9 mouse cellular contexts compared by ENCODE assay signal in the genomic region with DNA sequence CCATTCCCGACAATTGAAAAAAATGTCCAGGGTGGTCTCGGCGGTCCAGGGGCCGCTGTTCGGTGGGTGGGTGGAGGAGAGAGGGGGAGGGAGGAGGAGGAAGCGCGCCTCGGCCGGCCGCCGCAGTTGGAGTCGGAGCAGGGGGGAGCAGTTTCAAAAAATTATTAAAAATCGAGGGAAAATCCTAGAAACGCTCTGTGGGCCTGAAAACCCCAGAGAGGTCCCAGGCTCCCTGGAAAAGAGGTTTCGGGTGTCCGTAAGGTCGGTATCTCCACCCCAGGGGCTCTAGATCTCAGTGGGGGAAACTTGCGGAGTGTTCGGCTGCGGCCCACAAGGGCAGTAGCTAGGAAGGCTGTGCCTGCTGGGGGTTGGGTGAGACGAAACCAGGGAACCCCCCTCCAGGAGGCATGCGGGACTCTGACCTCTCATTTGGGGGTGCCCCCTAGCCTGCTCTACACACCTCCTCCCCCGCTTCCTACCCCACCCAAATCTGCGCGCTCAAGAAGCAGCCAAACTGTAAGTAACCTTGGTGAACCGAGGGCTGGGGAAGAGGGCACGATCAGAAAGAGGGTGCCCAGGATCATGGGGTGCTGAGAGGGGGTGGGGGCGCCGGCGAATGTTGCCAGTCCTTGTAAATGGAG. TPM values are rescaled to one million over a fixed set of nuclear protein-coding genes. Genes with fewer than 3 reads are reported as not detected.
DNase-seq lines count a peak whose midpoint lies in the region; ATAC-seq lines count a peak whose summit lies in the region.
"Had no signal": no experiment of that assay in that cellular context is flagged by ENCODE, and none has a peak within 500 bp of the region (broad histone marks: within the 10 kb centered on the region; RNA-seq: fewer than 3 reads in every experiment).

No protein-coding gene starts in this region.

- H3K27me3 ChIP-seq in embryonic facial prominence, embryonic 11.5 days (ENCODE audit: control insufficient read depth, insufficient read depth, low read length), result no peaks in the 10 kb centered on the region
- H3K27me3 ChIP-seq in hindbrain, embryonic 10.5 days (ENCODE audit: insufficient read depth, poor library complexity, severe bottlenecking), result peaks cover 22% of the 10 kb centered on the region
- H3K27me3 ChIP-seq in liver, embryonic 13.5 days, result peaks cover 67% of the 10 kb centered on the region
- peaks cover 51% of the 10 kb centered on the region for H3K27me3 ChIP-seq in neural tube, embryonic 13.5 days
- H3K27me3 ChIP-seq: Patski had no signal

- H3K36me3 ChIP-seq in embryonic facial prominence, embryonic 11.5 days (replicated peaks; ENCODE audit: control insufficient read depth, insufficient read depth, low read depth, low read length), result no peaks in the 10 kb centered on the region
- peaks cover 40% of the 10 kb centered on the region for H3K36me3 ChIP-seq in hindbrain, embryonic 10.5 days
- peaks cover 5% of the 10 kb centered on the region; the same call in 1 of the 2 replicates for H3K36me3 ChIP-seq in liver, embryonic 13.5 days
- no peaks in the 10 kb centered on the region for H3K36me3 ChIP-seq in neural tube, embryonic 13.5 days

- peak; percentile 4 for ATAC-seq in CD4-positive, CD25-positive, alpha-beta regulatory T cell, adult 4 months
- no peak for ATAC-seq in embryonic facial prominence, embryonic 11.5 days (replicated peaks; ENCODE audit: insufficient number of reproducible peaks, low FRiP score, low TSS enrichment, low read depth)
- ATAC-seq in liver, embryonic 13.5 days (ENCODE audit: low read depth), result no peak
- no peak for ATAC-seq in neural tube, embryonic 13.5 days (ENCODE audit: low read depth)

- H3K27ac ChIP-seq in embryonic facial prominence, embryonic 11.5 days (replicated peaks; ENCODE audit: low read depth, low read length), result peak overlapping the region; percentile 1; the same call in 1 of the 2 replicates
- peak overlapping the region; percentile 96 for H3K27ac ChIP-seq in hindbrain, embryonic 10.5 days
- peak overlapping the region; percentile 24; the same call in 1 of the 2 replicates for H3K27ac ChIP-seq in liver, embryonic 13.5 days
- no peak overlapping the region for H3K27ac ChIP-seq in neural tube, embryonic 13.5 days (replicated peaks)

- under 1% methylated on average over 30 of the region's 30 CpGs for WGBS in embryonic facial prominence, embryonic 11.5 days
- under 1% methylated on average over 30 of the region's 30 CpGs for WGBS in hindbrain, embryonic 10.5 days
- WGBS in liver, embryonic 13.5 days (ENCODE audit: insufficient replicate concordance), result under 1% methylated on average over 30 of the region's 30 CpGs
- under 1% methylated on average over 30 of the region's 30 CpGs for WGBS in neural tube, embryonic 13.5 days

- H3K4me1 ChIP-seq in embryonic facial prominence, embryonic 11.5 days (ENCODE audit: control insufficient read depth, insufficient read depth, low read length), result peaks cover 16% of the 10 kb centered on the region
- peaks cover 94% of the 10 kb centered on the region for H3K4me1 ChIP-seq in hindbrain, embryonic 10.5 days (replicated peaks)
- H3K4me1 ChIP-seq in liver, embryonic 13.5 days (replicated peaks), result peaks cover 82% of the 10 kb centered on the region
- peaks cover 67% of the 10 kb centered on the region for H3K4me1 ChIP-seq in neural tube, embryonic 13.5 days (replicated peaks)

- DNase-seq in cerebellum, postnatal 14 days, result peak; percentile 34 to 41
- no peak for DNase-seq in cerebellum, adult 8-10 months
- DNase-seq in embryonic facial prominence, embryonic 11.5 days (ENCODE audit: low spot score), result peak; percentile 25
- DNase-seq in hindbrain, embryonic 10.5 days (ENCODE audit: low spot score), result peak; percentile 47
- DNase-seq in liver, embryonic 13.5 days, result no peak
- no peak for DNase-seq in layer of hippocampus, adult 9-11 months

- peak overlapping the region; percentile 84 for H3K4me2 ChIP-seq in embryonic facial prominence, embryonic 11.5 days (ENCODE audit: low read depth, low read length)
- peak overlapping the region; percentile 86 for H3K4me2 ChIP-seq in liver, embryonic 13.5 days
- H3K4me2 ChIP-seq in neural tube, embryonic 13.5 days, result peak overlapping the region; percentile 85

- H3K9ac ChIP-seq in embryonic facial prominence, embryonic 11.5 days (replicated peaks; ENCODE audit: low read length), result peak overlapping the region; percentile 96
- H3K9ac ChIP-seq in liver, embryonic 13.5 days, result peak overlapping the region; percentile 76
- peak overlapping the region; percentile 75 for H3K9ac ChIP-seq in neural tube, embryonic 13.5 days

- H3K9me3 ChIP-seq in embryonic facial prominence, embryonic 11.5 days (replicated peaks; ENCODE audit: control insufficient read depth, low read length), result no peaks in the 10 kb centered on the region
- H3K9me3 ChIP-seq in hindbrain, embryonic 10.5 days, result no peaks in the 10 kb centered on the region
- H3K9me3 ChIP-seq in liver, embryonic 13.5 days (replicated peaks), result no peaks in the 10 kb centered on the region
- H3K9me3 ChIP-seq in neural tube, embryonic 13.5 days, result no peaks in the 10 kb centered on the region

- peak overlapping the region; percentile 79 for H3K4me3 ChIP-seq in embryonic facial prominence, embryonic 11.5 days (ENCODE audit: low read depth, low read length)
- H3K4me3 ChIP-seq in hindbrain, embryonic 10.5 days, result peak overlapping the region; percentile 89
- peak overlapping the region; percentile 67 for H3K4me3 ChIP-seq in liver, embryonic 13.5 days (replicated peaks)
- H3K4me3 ChIP-seq in neural tube, embryonic 13.5 days, result peak overlapping the region; percentile 52

RNA-seq across cellular contexts. Expression of gene Ccnd2, which starts 2.6 kb away (rescaled TPM):
- 100 to 1,000 TPM; 616 to 775 TPM for polyA plus RNA-seq in CD4-positive, CD25-positive, alpha-beta regulatory T cell, adult 4 months (2017; shearing (Covaris generic))
- 957 and 1,016 TPM in 2 replicates for polyA plus RNA-seq in embryonic facial prominence, embryonic 11.5 days (2014; fragmentation: Nextera tagmentation; extraction: Ambion mirVana)
- polyA plus RNA-seq in hindbrain, embryonic 10.5 days (2016; fragmentation: Nextera tagmentation; extraction: Ambion mirVana), result 865 and 1,523 TPM in 2 replicates
- polyA plus RNA-seq in liver, embryonic 13.5 days (2015; fragmentation: Nextera tagmentation; extraction: Ambion mirVana), result 109 and 129 TPM in 2 replicates
- 158 and 242 TPM in 2 replicates for polyA plus RNA-seq in neural tube, embryonic 13.5 days (2015; fragmentation: Nextera tagmentation; extraction: Ambion mirVana)

RNA-seq across cellular contexts. Expression of gene Tigar, which starts 40.1 kb away (rescaled TPM):
- 10 to 100 TPM in 1 of 2 experiments, 1 to 10 TPM in 1; 7.6 to 10.6 TPM for polyA plus RNA-seq in CD4-positive, CD25-positive, alpha-beta regulatory T cell, adult 4 months (2017; shearing (Covaris generic))
- polyA plus RNA-seq in embryonic facial prominence, embryonic 11.5 days (2014; fragmentation: Nextera tagmentation; extraction: Ambion mirVana), result 4.4 and 5.0 TPM in 2 replicates
- 6.9 and 7.4 TPM in 2 replicates for polyA plus RNA-seq in hindbrain, embryonic 10.5 days (2016; fragmentation: Nextera tagmentation; extraction: Ambion mirVana)
- polyA plus RNA-seq in liver, embryonic 13.5 days (2015; fragmentation: Nextera tagmentation; extraction: Ambion mirVana), result 1.0 and 1.4 TPM in 2 replicates
- 6.2 and 7.1 TPM in 2 replicates for polyA plus RNA-seq in neural tube, embryonic 13.5 days (2015; fragmentation: Nextera tagmentation; extraction: Ambion mirVana)

Comparison
In these comparisons a context has a peak if more than half of its experiments do, and no peak if none do; other contexts are left out.
1. DNase-seq: peak in cerebellum, postnatal 14 days (2 of 2), embryonic facial prominence, embryonic 11.5 days (single experiment) and hindbrain, embryonic 10.5 days (single experiment); none in cerebellum, adult 8-10 months (single experiment), liver, embryonic 13.5 days (single experiment) and layer of hippocampus, adult 9-11 months (single experiment).
2. Peak in every context shown above with its lines, with median percentiles within 50 percentile points of each other: H3K4me2 ChIP-seq, H3K4me3 ChIP-seq and H3K9ac ChIP-seq.